Mouse (Mus musculus): ENCODE data around the gene Heatr3. TPM values are rescaled to one million over a fixed set of nuclear protein-coding genes. Genes with fewer than 3 reads are reported as not detected.
"Not testable (repeated sequence)": the region's sequence is repeated elsewhere in the genome, so short reads cannot be mapped to it uniquely, and the experiment has no call there.

The Heatr3 gene
- polyA plus RNA-seq, 1 experiment: 12.2 TPM

- DNase-seq: no peak
- 43% methylated on average over 3 of the region's 3 CpGs for WGBS
- Histone ChIP-seq H3K4me1 (ENCODE audit: control insufficient read depth, insufficient read depth, low read length) (peaks cover 19% of the 10 kb centered on the region), H3K4me3 (replicated peaks; ENCODE audit: extremely low read depth, low read depth, low read length) (no peak overlapping the region)
- TF ChIP-seq POLR2A (IDR thresholded peaks at IDR 0.05; ENCODE audit: borderline replicate concordance, extremely low read depth, low read depth, low read length): no peak
- TF ChIP-seq CTCF (IDR thresholded peaks at IDR 0.05; ENCODE audit: insufficient read depth, low read length): no peak
These were observed 64.0 kb downstream of the Heatr3 start for GRCm38 (mm10) chr8:88201641-88202040.

- no peak for TF ChIP-seq POLR2A (IDR thresholded peaks at IDR 0.05; ENCODE audit: borderline replicate concordance, extremely low read depth, low read depth, low read length)
- TF ChIP-seq CTCF (IDR thresholded peaks at IDR 0.05; ENCODE audit: insufficient read depth, low read length): no peak
- no peak for DNase-seq
- whole genome bisulfite sequencing: 88% methylated on average over 9 of the region's 9 CpGs
These were observed 68.4 kb downstream of the Heatr3 start for GRCm38 (mm10) chr8:88206016-88206415.

GRCm38 (mm10) chr8:88207121-88207821 is 69.6 kb downstream of the Heatr3 start:
- no peak for DNase-seq
- WGBS: 66% methylated on average over 7 of the region's 7 CpGs
- H3K4me3 ChIP-seq (replicated peaks; ENCODE audit: extremely low read depth, low read depth, low read length): no peak overlapping the region
- H3K4me1 ChIP-seq (ENCODE audit: control insufficient read depth, insufficient read depth, low read length): peaks cover 8% of the 10 kb centered on the region
- no peak for TF ChIP-seq POLR2A (IDR thresholded peaks at IDR 0.05; ENCODE audit: borderline replicate concordance, extremely low read depth, low read depth, low read length)
- TF ChIP-seq CTCF (IDR thresholded peaks at IDR 0.05; ENCODE audit: insufficient read depth, low read length): no peak

More at GRCm38 (mm10) chr8:88206016-88206415, 68.4 kb downstream of the Heatr3 start:
- Histone ChIP-seq H3K4me1 (ENCODE audit: control insufficient read depth, insufficient read depth, low read length) (peaks cover 17% of the 10 kb centered on the region), H3K4me3 (replicated peaks; ENCODE audit: extremely low read depth, low read depth, low read length) (no peak overlapping the region)

DNA sequence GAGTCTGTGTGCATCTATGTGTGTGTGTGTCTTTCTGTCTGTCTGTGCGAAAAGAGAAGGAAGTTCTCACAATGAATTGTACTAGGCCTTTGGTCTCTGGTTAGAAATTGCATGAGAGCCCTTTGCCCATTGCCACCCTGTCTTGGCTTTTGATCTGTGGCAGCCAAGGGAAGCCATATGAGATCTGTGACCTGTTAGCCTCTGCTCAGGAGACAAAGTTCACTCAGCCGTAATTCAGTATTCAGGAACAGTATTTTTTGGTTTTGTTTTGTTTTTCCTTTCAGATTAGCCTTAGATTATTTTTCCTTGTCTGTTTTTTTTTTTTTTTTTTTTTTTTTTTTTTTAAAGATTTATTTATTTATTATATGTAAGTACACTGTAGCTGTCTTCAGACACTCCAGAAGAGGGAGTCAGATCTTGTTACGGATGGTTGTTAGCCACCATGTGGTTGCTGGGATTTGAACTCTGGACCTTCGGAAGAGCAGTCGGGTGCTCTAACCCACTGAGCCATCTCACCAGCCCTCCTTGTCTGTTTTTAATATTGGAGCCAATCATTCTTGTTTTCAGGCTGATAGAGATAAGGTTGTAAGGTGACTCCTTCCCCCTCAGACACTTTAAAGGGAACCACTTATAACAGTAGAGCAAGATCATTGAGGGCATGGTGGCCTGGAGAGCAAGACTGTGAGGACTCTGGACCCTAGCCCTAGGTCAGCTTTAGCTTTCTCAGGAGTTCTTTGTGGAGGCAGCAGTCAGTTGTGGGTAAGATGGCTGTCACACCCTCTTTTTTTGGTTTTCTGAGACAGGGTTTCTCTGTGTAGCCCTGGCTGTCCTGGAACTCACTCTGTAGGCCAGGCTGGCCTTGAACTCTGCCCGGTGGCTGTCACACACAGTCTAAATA is 72.5 kb downstream of the Heatr3 start:
- 85% methylated on average over 6 of the region's 6 CpGs for WGBS
- H3K4me3 ChIP-seq (replicated peaks; ENCODE audit: extremely low read depth, low read depth, low read length); DNase-seq; H3K4me1 ChIP-seq (ENCODE audit: control insufficient read depth, insufficient read depth, low read length): not testable (repeated sequence)

- TF ChIP-seq POLR2A (IDR thresholded peaks at IDR 0.05; ENCODE audit: borderline replicate concordance, extremely low read depth, low read depth, low read length) (no peak), CTCF (IDR thresholded peaks at IDR 0.05; ENCODE audit: insufficient read depth, low read length) (no peak)
- no peak overlapping the region for H3K4me3 ChIP-seq (replicated peaks; ENCODE audit: extremely low read depth, low read depth, low read length)
- H3K4me1 ChIP-seq (ENCODE audit: control insufficient read depth, insufficient read depth, low read length): peaks cover 7% of the 10 kb centered on the region
- no peak for DNase-seq
- WGBS: 27% methylated on average over 4 of the region's 4 CpGs
These were observed 83.7 kb downstream of the Heatr3 start for GRCm38 (mm10) chr8:88221353-88221752.

Other genes starting within 250 kb of the Heatr3 start
- 6.4 and 7.5 TPM in 2 replicates for gene Zfp423, start 178.3 kb upstream of the Heatr3 start, polyA plus RNA-seq (2012; rRNA removed)
- gene Cnep1r1, start 19.1 kb upstream of the Heatr3 start, polyA plus RNA-seq (2012; rRNA removed): 11.4 and 19.0 TPM in 2 replicates
- 16.5 and 22.9 TPM in 2 replicates for gene Tent4b, start 61.4 kb downstream of the Heatr3 start, polyA plus RNA-seq (2012; rRNA removed)
- gene Adcy7, start 134.5 kb downstream of the Heatr3 start, polyA plus RNA-seq (2012; rRNA removed): 57.0 and 60.0 TPM in 2 replicates
- 18.6 and 28.5 TPM in 2 replicates for gene Brd7, start 224.3 kb downstream of the Heatr3 start, polyA plus RNA-seq (2012; rRNA removed)